Mouse (Mus musculus) G1E (cell line): ENCODE measurements around the gene Gapvd1.

Experiments
- CTCF ChIP-seq: IDR thresholded peaks from 2 replicates; pipeline ENCODE4 v1.5.1; 2012; ENCODE audit warnings: low read depth, low read length, inconsistent platforms, mixed read lengths
- GATA1 ChIP-seq: IDR thresholded peaks from 2 replicates; pipeline ENCODE4 v1.6.1; 2012; ENCODE audit warnings: borderline replicate concordance, low read length, inconsistent platforms, mixed read lengths
- POLR2AphosphoS5 ChIP-seq: IDR thresholded peaks from 2 replicates; pipeline ENCODE4 v1.6.1; 2012; ENCODE audit warnings: low read depth, low read length, inconsistent platforms; ENCODE audit not compliant: insufficient replicate concordance
- TAL1 ChIP-seq: conservative IDR thresholded peaks from 2 replicates; pipeline ENCODE4 v1.6.1; 2012; ENCODE audit warnings: low read depth, low read length, inconsistent platforms, mixed read lengths

DNA sequence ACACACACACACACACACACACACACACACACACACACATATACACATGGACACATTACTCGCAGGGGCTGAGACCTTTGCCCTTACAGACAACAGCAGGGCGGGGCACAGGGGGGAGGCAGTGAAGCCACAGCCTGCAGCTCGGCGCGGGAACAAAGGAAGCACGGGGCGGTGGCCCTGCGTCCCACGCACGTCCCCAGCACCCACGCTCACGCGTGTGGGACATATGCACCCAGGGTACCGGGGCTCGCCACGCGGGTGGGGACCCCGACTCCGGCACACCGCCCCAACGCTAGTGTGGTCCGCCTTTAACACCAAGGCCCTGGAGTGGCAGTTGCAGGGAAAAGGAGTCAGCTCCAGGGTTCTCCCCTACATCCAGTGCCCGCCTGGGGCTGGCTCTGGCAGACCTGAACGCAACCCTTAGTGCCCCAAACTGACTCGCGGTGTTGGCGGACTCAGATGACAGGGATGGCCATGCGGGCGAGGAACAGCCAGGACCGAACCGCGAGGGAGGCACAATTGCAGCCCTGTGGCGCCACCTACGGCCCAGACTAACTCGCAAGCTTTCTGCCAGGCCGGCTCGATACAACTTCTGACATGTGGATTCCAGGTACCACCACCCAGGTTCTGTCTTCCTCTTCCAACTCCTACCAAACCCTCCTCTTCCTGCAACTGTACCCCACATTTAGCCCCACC lies 115.9 kb downstream of the Gapvd1 start:
- TF ChIP-seq GATA1 (no peak), CTCF (no peak), TAL1 (no peak), POLR2AphosphoS5 (no peak)
